Mouse (Mus musculus): ENCODE data around the gene Dusp13. TPM values are rescaled to one million over a fixed set of nuclear protein-coding genes. Genes with fewer than 3 reads are reported as not detected.

The Dusp13 gene
- polyA plus RNA-seq, 1 experiment from 2014 or later, result not detected

- H3K4me1 ChIP-seq, result peaks cover 29% of the 10 kb centered on the region
- WGBS, result 79% methylated on average over 7 of the region's 7 CpGs
- no peak overlapping the region for H3K27ac ChIP-seq
- H3K4me2 ChIP-seq, result no peak overlapping the region
- no peaks in the 10 kb centered on the region for H3K27me3 ChIP-seq
- H3K4me3 ChIP-seq, result no peak overlapping the region
- H3K9ac ChIP-seq, result no peak overlapping the region
- no peaks in the 10 kb centered on the region for H3K36me3 ChIP-seq (ENCODE audit: poor library complexity, severe bottlenecking)
- H3K9me3 ChIP-seq (replicated peaks), result no peaks in the 10 kb centered on the region
- ATAC-seq, result no peak
Measured at GRCm38 (mm10) chr14:21765754-21766397, 14.9 kb upstream of the Dusp13 start.

GRCm38 (mm10) chr14:21764646-21765045, 13.7 kb upstream of the Dusp13 start:
- Histone ChIP-seq H3K9me3 (replicated peaks) (no peaks in the 10 kb centered on the region), H3K27me3 (no peaks in the 10 kb centered on the region), H3K27ac (no peak overlapping the region), H3K9ac (no peak overlapping the region), H3K4me1 (peaks cover 29% of the 10 kb centered on the region), H3K4me3 (no peak overlapping the region), H3K4me2 (no peak overlapping the region), H3K36me3 (ENCODE audit: poor library complexity, severe bottlenecking) (no peaks in the 10 kb centered on the region)
- no peak for ATAC-seq
- 79% methylated on average over 6 of the region's 6 CpGs for WGBS

GRCm38 (mm10) chr14:21763736-21764135, 12.8 kb upstream of the Dusp13 start:
- WGBS, result 96% methylated on average over 3 of the region's 3 CpGs

GRCm38 (mm10) chr14:21761560-21761959, 10.6 kb upstream of the Dusp13 start:
- no peak overlapping the region; the same call in 1 of the 2 replicates for H3K27ac ChIP-seq
- no peak overlapping the region for H3K9ac ChIP-seq
- no peak overlapping the region for H3K4me2 ChIP-seq
- no peaks in the 10 kb centered on the region for H3K36me3 ChIP-seq (ENCODE audit: poor library complexity, severe bottlenecking)
- ATAC-seq, result no peak
- no peaks in the 10 kb centered on the region for H3K27me3 ChIP-seq
- H3K4me3 ChIP-seq, result no peak overlapping the region
- no peaks in the 10 kb centered on the region for H3K9me3 ChIP-seq (replicated peaks)
- H3K4me1 ChIP-seq, result peaks cover 13% of the 10 kb centered on the region; the same call in 1 of the 2 replicates
- 89% methylated on average over 9 of the region's 9 CpGs for WGBS

More at GRCm38 (mm10) chr14:21763736-21764135, 12.8 kb upstream of the Dusp13 start:
- Histone ChIP-seq H3K4me2 (no peak overlapping the region), H3K9ac (no peak overlapping the region), H3K4me1 (peaks cover 23% of the 10 kb centered on the region), H3K9me3 (replicated peaks) (no peaks in the 10 kb centered on the region), H3K36me3 (ENCODE audit: poor library complexity, severe bottlenecking) (no peaks in the 10 kb centered on the region), H3K27me3 (no peaks in the 10 kb centered on the region), H3K4me3 (no peak overlapping the region), H3K27ac (no peak overlapping the region)
- no peak for ATAC-seq

- H3K4me3 ChIP-seq, result no peak overlapping the region
- no peaks in the 10 kb centered on the region for H3K9me3 ChIP-seq (replicated peaks)
- H3K4me2 ChIP-seq, result no peak overlapping the region
- H3K27me3 ChIP-seq, result no peaks in the 10 kb centered on the region
- no peak overlapping the region for H3K27ac ChIP-seq
- no peak for ATAC-seq
- no peak overlapping the region for H3K9ac ChIP-seq
- no peaks in the 10 kb centered on the region for H3K36me3 ChIP-seq (ENCODE audit: poor library complexity, severe bottlenecking)
- 87% methylated on average over 4 of the region's 4 CpGs for WGBS
- H3K4me1 ChIP-seq, result peaks cover 28% of the 10 kb centered on the region
Measured at GRCm38 (mm10) chr14:21753367-21753766, 2.4 kb upstream of the Dusp13 start.

GRCm38 (mm10) chr14:21752411-21752810, 1.4 kb upstream of the Dusp13 start:
- no peak for ATAC-seq
- peak overlapping the region; percentile 76 for H3K4me2 ChIP-seq
- H3K4me3 ChIP-seq, result no peak overlapping the region; the same call in 1 of the 2 replicates
- WGBS, result 94% methylated on average over 3 of the region's 3 CpGs
- H3K9ac ChIP-seq, result no peak overlapping the region
- no peaks in the 10 kb centered on the region for H3K36me3 ChIP-seq (ENCODE audit: poor library complexity, severe bottlenecking)
- H3K4me1 ChIP-seq, result peaks cover 27% of the 10 kb centered on the region
- H3K9me3 ChIP-seq (replicated peaks), result no peaks in the 10 kb centered on the region
- H3K27ac ChIP-seq, result no peak overlapping the region
- no peaks in the 10 kb centered on the region for H3K27me3 ChIP-seq

- H3K9ac ChIP-seq, result peak within 1 kb of the TSS; percentile 91
- WGBS, result 8% methylated on average over 40 of the region's 52 CpGs
- peaks cover 27% of the 10 kb centered on the region for H3K4me1 ChIP-seq
- no peaks in the 10 kb centered on the region for H3K9me3 ChIP-seq (replicated peaks)
- H3K36me3 ChIP-seq (ENCODE audit: poor library complexity, severe bottlenecking), result no peaks in the 10 kb centered on the region
- peak within 1 kb of the TSS; percentile 77 for H3K27ac ChIP-seq
- no peaks in the 10 kb centered on the region for H3K27me3 ChIP-seq
- H3K4me2 ChIP-seq, result peak within 1 kb of the TSS; percentile 76
- ATAC-seq, result peak; percentile 80
- peak within 1 kb of the TSS; percentile 76 for H3K4me3 ChIP-seq
Measured at GRCm38 (mm10) chr14:21750008-21750880, 737 bp downstream of the Dusp13 start, which contains the start of gene Samd8. Gene Samd8 (plus strand): TSS chr14:21750531.

- 44% methylated on average over 15 of the region's 15 CpGs for WGBS
- H3K36me3 ChIP-seq (ENCODE audit: poor library complexity, severe bottlenecking), result no peaks in the 10 kb centered on the region
- H3K4me2 ChIP-seq, result no peak overlapping the region
- no peak overlapping the region for H3K9ac ChIP-seq
- no peak for ATAC-seq
- no peak overlapping the region for H3K27ac ChIP-seq
- H3K27me3 ChIP-seq, result no peaks in the 10 kb centered on the region
- no peaks in the 10 kb centered on the region for H3K9me3 ChIP-seq (replicated peaks)
- no peak overlapping the region for H3K4me3 ChIP-seq
- H3K4me1 ChIP-seq, result peaks cover 17% of the 10 kb centered on the region
Measured at GRCm38 (mm10) chr14:21748142-21748870, 2.7 kb downstream of the Dusp13 start.

- ATAC-seq, result no peak
- H3K36me3 ChIP-seq (ENCODE audit: poor library complexity, severe bottlenecking), result no peaks in the 10 kb centered on the region
- H3K4me1 ChIP-seq, result peaks cover 12% of the 10 kb centered on the region
- 83% methylated on average over 14 of the region's 14 CpGs for WGBS
- H3K9ac ChIP-seq, result no peak overlapping the region
- no peaks in the 10 kb centered on the region for H3K9me3 ChIP-seq (replicated peaks)
- H3K4me3 ChIP-seq, result no peak overlapping the region
- H3K4me2 ChIP-seq, result no peak overlapping the region
- no peak overlapping the region for H3K27ac ChIP-seq
- H3K27me3 ChIP-seq, result 0 out of 2 replicates have a peak, but pooled peaks cover 3% of the 10 kb centered on the region
Measured at GRCm38 (mm10) chr14:21747436-21748141, 3.4 kb downstream of the Dusp13 start.

- WGBS, result 93% methylated on average over 2 of the region's 2 CpGs
- Histone ChIP-seq H3K27me3 (0 out of 2 replicates have a peak, but pooled peaks cover 4% of the 10 kb centered on the region), H3K4me1 (peaks cover 5% of the 10 kb centered on the region), H3K36me3 (ENCODE audit: poor library complexity, severe bottlenecking) (no peaks in the 10 kb centered on the region), H3K27ac (no peak overlapping the region), H3K4me2 (no peak overlapping the region), H3K9me3 (replicated peaks) (no peaks in the 10 kb centered on the region), H3K4me3 (no peak overlapping the region), H3K9ac (no peak overlapping the region)
- ATAC-seq, result no peak
Measured at GRCm38 (mm10) chr14:21746846-21747245, 4.1 kb downstream of the Dusp13 start.

- no peak overlapping the region for H3K4me3 ChIP-seq
- 0 out of 2 replicates have a peak, but pooled peaks cover 4% of the 10 kb centered on the region for H3K27me3 ChIP-seq
- no peaks in the 10 kb centered on the region for H3K9me3 ChIP-seq (replicated peaks)
- H3K4me1 ChIP-seq, result no peaks in the 10 kb centered on the region
- no peak overlapping the region for H3K9ac ChIP-seq
- no peak overlapping the region for H3K4me2 ChIP-seq
- H3K27ac ChIP-seq, result no peak overlapping the region
- 88% methylated on average over 8 of the region's 8 CpGs for WGBS
- no peak for ATAC-seq
- H3K36me3 ChIP-seq (ENCODE audit: poor library complexity, severe bottlenecking), result no peaks in the 10 kb centered on the region
Measured at GRCm38 (mm10) chr14:21746251-21746650, 4.7 kb downstream of the Dusp13 start.
